Comparison of ENCODE assay signal across 8 mouse cellular contexts in the genomic region with DNA sequence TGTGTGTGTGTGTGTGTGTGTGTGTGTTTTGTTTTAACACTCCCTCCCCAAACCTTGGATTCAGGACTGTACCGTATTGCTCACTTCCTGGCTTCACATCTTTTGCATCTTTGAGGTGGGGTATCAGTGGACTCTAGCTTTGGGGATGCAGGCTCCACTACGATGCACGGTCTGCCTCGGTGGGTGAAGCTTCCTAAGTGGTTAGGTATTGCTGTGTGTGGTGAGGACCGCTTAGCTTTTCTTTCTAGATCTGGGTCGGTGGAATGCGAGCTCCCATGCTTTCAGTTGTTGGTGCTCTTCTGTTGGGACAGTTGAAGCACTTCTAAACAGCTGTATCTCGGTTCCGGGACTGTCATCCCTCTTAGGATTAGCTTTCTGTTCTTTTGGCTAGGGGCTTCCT. TPM values are rescaled to one million over a fixed set of nuclear protein-coding genes. Genes with fewer than 3 reads are reported as not detected.
DNase-seq lines count a peak whose midpoint lies in the region; ATAC-seq and TF ChIP-seq lines count a peak whose summit lies in the region.

No protein-coding gene starts in this region.

- H3K36me3 ChIP-seq in heart, embryonic 12.5 days, result peaks cover 25% of the 10 kb centered on the region
- H3K36me3 ChIP-seq in E14TG2a.4 (ENCODE audit: insufficient read depth, low read length), result peaks cover 65% of the 10 kb centered on the region
- peaks cover 15% of the 10 kb centered on the region for H3K36me3 ChIP-seq in forebrain, embryonic 16.5 days (ENCODE audit: control insufficient read depth, insufficient read depth)
- H3K36me3 ChIP-seq in liver, embryonic 16.5 days (ENCODE audit: control insufficient read depth, insufficient read depth), result peaks cover 14% of the 10 kb centered on the region

- H3K4me1 ChIP-seq in heart, embryonic 12.5 days (replicated peaks), result peaks cover 45% of the 10 kb centered on the region
- H3K4me1 ChIP-seq in E14TG2a.4 (replicated peaks; ENCODE audit: low read depth, low read length), result peaks cover 75% of the 10 kb centered on the region
- H3K4me1 ChIP-seq in forebrain, embryonic 16.5 days (replicated peaks; ENCODE audit: control insufficient read depth, insufficient read depth, low read length), result peaks cover 37% of the 10 kb centered on the region
- H3K4me1 ChIP-seq in liver, embryonic 16.5 days (ENCODE audit: control insufficient read depth, low read depth, low read length), result peaks cover 35% of the 10 kb centered on the region

- H3K4me2 ChIP-seq in heart, embryonic 12.5 days, result peak overlapping the region; percentile 92
- peak overlapping the region; percentile 88 for H3K4me2 ChIP-seq in forebrain, embryonic 16.5 days (ENCODE audit: low read length)
- H3K4me2 ChIP-seq in liver, embryonic 16.5 days (ENCODE audit: low read depth, low read length), result peak overlapping the region; percentile 91

- peak overlapping the region; percentile 99 for H3K9ac ChIP-seq in heart, embryonic 12.5 days
- H3K9ac ChIP-seq in forebrain, embryonic 16.5 days (replicated peaks; ENCODE audit: low read depth, low read length), result peak overlapping the region; percentile 80
- H3K9ac ChIP-seq in liver, embryonic 16.5 days (ENCODE audit: low read depth, low read length), result peak overlapping the region; percentile 99

- H3K27ac ChIP-seq in heart, embryonic 12.5 days (ENCODE audit: poor library complexity, severe bottlenecking), result no peak overlapping the region
- peak overlapping the region; percentile 97; the same call in 1 of the 2 replicates for H3K27ac ChIP-seq in forebrain, embryonic 16.5 days (ENCODE audit: low read length)
- H3K27ac ChIP-seq in liver, embryonic 16.5 days (ENCODE audit: low read length), result peak overlapping the region; percentile 96

- no peaks in the 10 kb centered on the region for H3K27me3 ChIP-seq in heart, embryonic 12.5 days (replicated peaks)
- H3K27me3 ChIP-seq in E14TG2a.4 (ENCODE audit: insufficient read depth, low read length), result no peaks in the 10 kb centered on the region
- no peaks in the 10 kb centered on the region for H3K27me3 ChIP-seq in forebrain, embryonic 16.5 days (replicated peaks; ENCODE audit: control insufficient read depth, insufficient read depth, low read length)
- no peaks in the 10 kb centered on the region for H3K27me3 ChIP-seq in liver, embryonic 16.5 days (ENCODE audit: control insufficient read depth, insufficient read depth, low read depth, low read length)

- TF ChIP-seq CTCF in E14TG2a.4 (conservative IDR thresholded peaks at IDR 0.05; ENCODE audit: low read length), result no peak

- DNase-seq in heart, postnatal 4 days, result no peak
- DNase-seq in natural killer cell, adult 2 months (ENCODE audit: low spot score in 2 of 2), result no peak
- DNase-seq in testis, postnatal 10 days (ENCODE audit: low spot score), result no peak

- H3K4me3 ChIP-seq in heart, embryonic 12.5 days, result peak overlapping the region; percentile 95
- peak overlapping the region; percentile 99 for H3K4me3 ChIP-seq in E14TG2a.4 (replicated peaks; ENCODE audit: low read length)
- peak overlapping the region; percentile 71 for H3K4me3 ChIP-seq in forebrain, embryonic 16.5 days (replicated peaks; ENCODE audit: low read length)
- H3K4me3 ChIP-seq in liver, embryonic 16.5 days (ENCODE audit: low read depth, low read length), result peak overlapping the region; percentile 96

- 19% methylated on average over 9 of the region's 9 CpGs for WGBS in heart, embryonic 12.5 days
- 18% methylated on average over 9 of the region's 9 CpGs for WGBS in forebrain, embryonic 16.5 days
- WGBS in liver, embryonic 16.5 days (ENCODE audit: insufficient replicate concordance), result 9% methylated on average over 9 of the region's 9 CpGs

- no peak for ATAC-seq in heart, embryonic 12.5 days (ENCODE audit: insufficient number of reproducible peaks, low FRiP score)
- no peak for ATAC-seq in forebrain, embryonic 16.5 days
- ATAC-seq in liver, embryonic 16.5 days (ENCODE audit: low read depth), result no peak
- ATAC-seq in megakaryocyte-erythroid progenitor cell, adult 5-6 weeks (replicated peaks; ENCODE audit: low FRiP score, low TSS enrichment, poor library complexity, severe bottlenecking), result no peak

- no peaks in the 10 kb centered on the region for H3K9me3 ChIP-seq in heart, embryonic 12.5 days (replicated peaks)
- no peaks in the 10 kb centered on the region for H3K9me3 ChIP-seq in E14TG2a.4 (ENCODE audit: low read length)
- H3K9me3 ChIP-seq in forebrain, embryonic 16.5 days (ENCODE audit: control insufficient read depth, low read length), result no peaks in the 10 kb centered on the region
- H3K9me3 ChIP-seq in liver, embryonic 16.5 days (replicated peaks; ENCODE audit: control insufficient read depth, low read length), result no peaks in the 10 kb centered on the region

RNA-seq across cellular contexts. Expression of gene Cnot3, which starts 1.1 kb away (rescaled TPM):
- polyA plus RNA-seq in heart, embryonic 12.5 days (2016; fragmentation: Nextera tagmentation; extraction: Ambion mirVana), result 35.8 and 41.9 TPM in 2 replicates
- total RNA-seq in heart, postnatal 4 days (2021), result 10 to 100 TPM; 37.9 to 38.3 TPM
- polyA plus RNA-seq in forebrain, embryonic 16.5 days (2015; fragmentation: Nextera tagmentation; extraction: Ambion mirVana), result 42.1 and 47.3 TPM in 2 replicates
- 18.3 and 22.3 TPM in 2 replicates for polyA plus RNA-seq in liver, embryonic 16.5 days (2015; fragmentation: Nextera tagmentation; extraction: Ambion mirVana)
- 117 and 166 TPM in 2 replicates for total RNA-seq in megakaryocyte-erythroid progenitor cell, adult 5-6 weeks (2014; fragmentation: Nextera tagmentation)
- 21.2 and 47.8 TPM in 2 replicates for total RNA-seq in megakaryocyte-erythroid progenitor cell, adult 5-6 weeks (2017)

RNA-seq across cellular contexts. Expression of gene Prpf31, which starts 16.4 kb away (rescaled TPM):
- polyA plus RNA-seq in heart, embryonic 12.5 days (2016; fragmentation: Nextera tagmentation; extraction: Ambion mirVana), result 63.7 and 68.0 TPM in 2 replicates
- 10 to 100 TPM; 37.5 to 40.3 TPM for total RNA-seq in heart, postnatal 4 days (2021)
- 99.5 and 109 TPM in 2 replicates for polyA plus RNA-seq in forebrain, embryonic 16.5 days (2015; fragmentation: Nextera tagmentation; extraction: Ambion mirVana)
- polyA plus RNA-seq in liver, embryonic 16.5 days (2015; fragmentation: Nextera tagmentation; extraction: Ambion mirVana), result 36.9 and 41.4 TPM in 2 replicates
- 53.7 and 61.4 TPM in 2 replicates for total RNA-seq in megakaryocyte-erythroid progenitor cell, adult 5-6 weeks (2014; fragmentation: Nextera tagmentation)
- total RNA-seq in megakaryocyte-erythroid progenitor cell, adult 5-6 weeks (2017), result 125 and 128 TPM in 2 replicates

RNA-seq across cellular contexts. Expression of gene Tfpt, which starts 16.5 kb away (rescaled TPM):
- 18.6 and 19.8 TPM in 2 replicates for polyA plus RNA-seq in heart, embryonic 12.5 days (2016; fragmentation: Nextera tagmentation; extraction: Ambion mirVana)
- total RNA-seq in heart, postnatal 4 days (2021), result 10 to 100 TPM; 18.0 to 23.0 TPM
- 30.4 and 31.9 TPM in 2 replicates for polyA plus RNA-seq in forebrain, embryonic 16.5 days (2015; fragmentation: Nextera tagmentation; extraction: Ambion mirVana)
- polyA plus RNA-seq in liver, embryonic 16.5 days (2015; fragmentation: Nextera tagmentation; extraction: Ambion mirVana), result 8.1 and 9.0 TPM in 2 replicates
- 17.6 and 26.3 TPM in 2 replicates for total RNA-seq in megakaryocyte-erythroid progenitor cell, adult 5-6 weeks (2014; fragmentation: Nextera tagmentation)
- 38.1 and 45.9 TPM in 2 replicates for total RNA-seq in megakaryocyte-erythroid progenitor cell, adult 5-6 weeks (2017)

RNA-seq across cellular contexts. Expression of gene Leng1, which starts 19.5 kb away (rescaled TPM):
- polyA plus RNA-seq in heart, embryonic 12.5 days (2016; fragmentation: Nextera tagmentation; extraction: Ambion mirVana), result 20.5 and 21.4 TPM in 2 replicates
- total RNA-seq in heart, postnatal 4 days (2021), result 10 to 100 TPM in 1 of 2 experiments, 1 to 10 TPM in 1; 8.5 to 10.2 TPM
- polyA plus RNA-seq in forebrain, embryonic 16.5 days (2015; fragmentation: Nextera tagmentation; extraction: Ambion mirVana), result 15.5 and 16.5 TPM in 2 replicates
- 5.7 and 6.0 TPM in 2 replicates for polyA plus RNA-seq in liver, embryonic 16.5 days (2015; fragmentation: Nextera tagmentation; extraction: Ambion mirVana)
- 5.5 and 8.1 TPM in 2 replicates for total RNA-seq in megakaryocyte-erythroid progenitor cell, adult 5-6 weeks (2014; fragmentation: Nextera tagmentation)
- 7.1 and 15.2 TPM in 2 replicates for total RNA-seq in megakaryocyte-erythroid progenitor cell, adult 5-6 weeks (2017)

RNA-seq across cellular contexts. Expression of gene Ndufa3, which starts 29.0 kb away (rescaled TPM):
- 550 and 560 TPM in 2 replicates for polyA plus RNA-seq in heart, embryonic 12.5 days (2016; fragmentation: Nextera tagmentation; extraction: Ambion mirVana)
- 1,000 to 10,000 TPM; 1,232 to 1,303 TPM for total RNA-seq in heart, postnatal 4 days (2021)
- 314 and 357 TPM in 2 replicates for polyA plus RNA-seq in forebrain, embryonic 16.5 days (2015; fragmentation: Nextera tagmentation; extraction: Ambion mirVana)
- 249 and 272 TPM in 2 replicates for polyA plus RNA-seq in liver, embryonic 16.5 days (2015; fragmentation: Nextera tagmentation; extraction: Ambion mirVana)
- 427 and 468 TPM in 2 replicates for total RNA-seq in megakaryocyte-erythroid progenitor cell, adult 5-6 weeks (2014; fragmentation: Nextera tagmentation)
- 170 and 216 TPM in 2 replicates for total RNA-seq in megakaryocyte-erythroid progenitor cell, adult 5-6 weeks (2017)
